Mouse (Mus musculus): ENCODE data around the gene Osbpl3. TPM values are rescaled to one million over a fixed set of nuclear protein-coding genes. Genes with fewer than 3 reads are reported as not detected.

The Osbpl3 gene
- total RNA-seq, 2 experiments from 2014 or later, result 39.2 to 44.0 TPM

- no peak for DNase-seq
Measured at GRCm38 (mm10) chr6:50400234-50400633, 55.8 kb downstream of the Osbpl3 start.

- no peak for DNase-seq
Measured at GRCm38 (mm10) chr6:50399427-50400195, 56.4 kb downstream of the Osbpl3 start.

GRCm38 (mm10) chr6:50398324-50398723 is 57.7 kb downstream of the Osbpl3 start:
- DNase-seq, result no peak

- no peak for DNase-seq
Measured at GRCm38 (mm10) chr6:50397116-50397515, 58.9 kb downstream of the Osbpl3 start.

GRCm38 (mm10) chr6:50395641-50396312 is 60.2 kb downstream of the Osbpl3 start:
- DNase-seq, result peak; percentile 40

- no peak for DNase-seq
Measured at GRCm38 (mm10) chr6:50394432-50394831, 61.6 kb downstream of the Osbpl3 start.

- DNase-seq, result no peak
Measured at GRCm38 (mm10) chr6:50393960-50394359, 62.0 kb downstream of the Osbpl3 start.

- DNase-seq, result no peak
Measured at GRCm38 (mm10) chr6:50391951-50392350, 64.0 kb downstream of the Osbpl3 start.

- no peak for DNase-seq
Measured at GRCm38 (mm10) chr6:50390313-50390712, 65.7 kb downstream of the Osbpl3 start.

- no peak for DNase-seq
Measured at GRCm38 (mm10) chr6:50387629-50388028, 68.4 kb downstream of the Osbpl3 start.

- no peak for DNase-seq
Measured at GRCm38 (mm10) chr6:50386497-50386896, 69.5 kb downstream of the Osbpl3 start.

- DNase-seq, result no peak
Measured at GRCm38 (mm10) chr6:50385451-50386013, 70.5 kb downstream of the Osbpl3 start.

- no peak for DNase-seq
Measured at GRCm38 (mm10) chr6:50382711-50383110, 73.3 kb downstream of the Osbpl3 start.

GRCm38 (mm10) chr6:50382196-50382595 is 73.8 kb downstream of the Osbpl3 start:
- no peak for DNase-seq

GRCm38 (mm10) chr6:50381504-50382091 is 74.4 kb downstream of the Osbpl3 start:
- DNase-seq, result no peak

- no peak for DNase-seq
Measured at GRCm38 (mm10) chr6:50379740-50380139, 76.3 kb downstream of the Osbpl3 start.

- peak; percentile 45 for DNase-seq
Measured at GRCm38 (mm10) chr6:50379136-50379535, 76.9 kb downstream of the Osbpl3 start.

GRCm38 (mm10) chr6:50377742-50378720 is 78.0 kb downstream of the Osbpl3 start:
- no peak for DNase-seq

GRCm38 (mm10) chr6:50376684-50377083 is 79.3 kb downstream of the Osbpl3 start:
- DNase-seq, result no peak

- DNase-seq, result no peak
Measured at GRCm38 (mm10) chr6:50372516-50373424, 83.2 kb downstream of the Osbpl3 start.

Data from heart, postnatal 4 days (tissue).